Mouse (Mus musculus): ENCODE measurements around the gene Zbtb8b.
"Not testable (repeated sequence)": the region's sequence is repeated elsewhere in the genome, so short reads cannot be mapped to it uniquely, and the experiment has no call there.

Gene Zbtb8b

DNA sequence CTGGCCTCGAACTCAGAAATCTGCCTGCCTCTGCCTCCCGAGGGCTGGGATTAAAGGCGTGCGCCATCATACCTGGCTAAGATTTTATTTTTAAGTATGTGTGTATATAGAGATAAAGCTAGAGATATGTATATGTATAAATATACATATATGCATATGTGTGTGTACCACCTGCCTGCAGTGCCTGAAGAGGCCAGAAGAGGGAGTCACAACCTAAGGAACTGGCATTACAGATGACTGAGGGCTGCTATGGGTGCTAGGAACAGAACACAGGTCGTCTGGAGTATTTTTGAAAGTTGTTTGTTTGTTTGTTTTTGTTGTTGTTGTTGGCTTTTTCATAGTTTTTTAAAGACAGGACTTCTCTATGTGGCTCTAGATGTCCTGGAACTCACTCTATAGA, 24.8 kb downstream of the Zbtb8b start:
- DNase-seq (ENCODE audit: low spot score), result no peak

DNA sequence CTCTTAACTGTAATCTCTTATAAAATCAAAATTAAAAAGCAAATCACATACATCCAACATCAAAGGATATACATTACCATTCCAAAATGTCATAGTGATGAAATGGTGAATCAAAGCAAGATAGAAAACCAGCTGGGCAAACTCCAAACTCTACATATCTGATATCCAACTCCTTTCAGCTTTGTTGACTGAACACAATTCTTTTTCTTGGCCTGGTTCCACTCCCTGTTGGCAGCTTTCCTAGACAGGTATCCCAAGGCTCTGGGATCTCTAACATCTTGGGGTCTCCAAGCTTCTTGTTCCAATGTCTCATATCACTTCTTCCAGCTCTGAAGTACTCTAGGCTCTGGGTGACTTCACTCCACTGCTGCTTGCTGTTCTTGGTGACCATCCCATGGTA, 29.7 kb downstream of the Zbtb8b start:
- DNase-seq (ENCODE audit: low spot score), result no peak

DNA sequence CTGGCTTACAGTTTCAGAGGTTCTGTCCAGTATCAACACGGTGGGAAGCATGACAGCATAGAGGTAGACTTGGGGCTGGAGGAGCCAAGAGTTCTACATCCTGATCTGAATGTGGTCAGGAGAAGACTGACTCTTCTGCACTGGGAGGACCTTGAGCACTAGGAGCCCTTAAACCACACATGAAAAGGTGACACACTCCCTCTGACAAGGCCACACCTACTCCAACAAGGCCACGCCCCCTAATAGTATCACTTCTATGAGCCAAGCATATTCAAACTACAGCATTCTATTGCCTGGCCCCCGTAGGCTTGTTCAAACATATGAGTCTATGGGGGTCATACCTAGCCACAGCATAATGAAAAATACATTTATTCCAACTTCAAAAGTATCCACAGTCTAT, 30.1 kb downstream of the Zbtb8b start:
- DNase-seq (ENCODE audit: low spot score), result not testable (repeated sequence)

DNA sequence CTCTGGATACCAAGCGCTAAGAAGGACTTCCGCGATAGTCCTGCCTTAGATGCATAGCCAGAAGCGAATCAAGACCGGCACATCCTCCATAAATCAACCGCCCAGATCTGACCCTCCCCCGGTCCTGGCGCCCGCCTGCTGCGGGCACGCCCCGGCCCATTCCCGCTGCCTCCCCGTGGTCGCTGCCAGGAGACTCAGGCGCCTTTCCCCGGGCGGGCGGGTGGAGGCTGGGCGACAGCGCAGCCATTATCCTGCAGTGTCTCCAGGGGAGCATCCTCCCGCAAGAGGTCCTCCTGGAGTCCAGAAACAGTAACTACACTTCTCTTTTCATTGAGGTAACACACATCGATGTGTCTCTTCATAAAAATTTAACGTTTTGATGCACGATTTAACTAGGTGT, 34.2 kb downstream of the Zbtb8b start:
- DNase-seq (ENCODE audit: low spot score), result peak; percentile 62

DNA sequence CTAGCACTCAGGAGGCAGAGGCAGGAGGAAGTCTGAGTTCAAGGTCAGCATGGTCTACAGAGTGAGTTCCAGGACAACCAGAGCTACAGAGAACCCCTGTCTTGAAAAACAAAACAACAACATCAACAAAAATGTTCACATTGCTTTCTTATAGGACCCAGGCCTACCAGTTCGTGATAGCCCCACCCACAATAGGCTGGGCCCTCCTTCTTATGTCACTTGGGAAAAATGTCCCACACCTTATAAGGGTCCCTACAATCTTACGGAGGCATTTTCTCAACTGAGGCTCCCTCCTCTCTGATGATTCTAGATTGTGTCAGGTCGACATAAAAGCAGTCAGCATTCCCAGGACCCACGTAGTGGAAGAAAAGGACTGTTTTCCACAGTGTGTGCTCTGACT, 40.8 kb downstream of the Zbtb8b start:
- no peak for DNase-seq (ENCODE audit: low spot score)

DNA sequence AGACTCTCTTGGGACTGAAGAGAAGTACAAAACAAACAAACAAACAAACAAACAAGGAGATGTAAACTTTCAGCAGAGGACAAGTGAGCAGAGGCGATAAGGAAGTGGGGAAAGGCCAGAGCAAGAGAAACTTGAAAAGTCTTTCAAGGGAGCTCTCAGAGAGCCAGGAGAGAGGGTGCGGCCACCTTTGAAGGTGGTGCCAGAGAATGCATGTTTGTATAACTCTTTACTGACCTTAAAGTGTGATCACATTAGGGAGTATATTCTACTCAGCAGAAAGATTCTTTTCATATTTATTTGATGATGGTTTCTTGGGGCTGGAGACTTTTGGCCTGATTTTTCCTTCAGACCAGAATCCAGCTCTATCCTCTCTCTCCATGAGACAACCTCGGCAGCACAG, 43.7 kb downstream of the Zbtb8b start:
- no peak for DNase-seq (ENCODE audit: low spot score)

DNA sequence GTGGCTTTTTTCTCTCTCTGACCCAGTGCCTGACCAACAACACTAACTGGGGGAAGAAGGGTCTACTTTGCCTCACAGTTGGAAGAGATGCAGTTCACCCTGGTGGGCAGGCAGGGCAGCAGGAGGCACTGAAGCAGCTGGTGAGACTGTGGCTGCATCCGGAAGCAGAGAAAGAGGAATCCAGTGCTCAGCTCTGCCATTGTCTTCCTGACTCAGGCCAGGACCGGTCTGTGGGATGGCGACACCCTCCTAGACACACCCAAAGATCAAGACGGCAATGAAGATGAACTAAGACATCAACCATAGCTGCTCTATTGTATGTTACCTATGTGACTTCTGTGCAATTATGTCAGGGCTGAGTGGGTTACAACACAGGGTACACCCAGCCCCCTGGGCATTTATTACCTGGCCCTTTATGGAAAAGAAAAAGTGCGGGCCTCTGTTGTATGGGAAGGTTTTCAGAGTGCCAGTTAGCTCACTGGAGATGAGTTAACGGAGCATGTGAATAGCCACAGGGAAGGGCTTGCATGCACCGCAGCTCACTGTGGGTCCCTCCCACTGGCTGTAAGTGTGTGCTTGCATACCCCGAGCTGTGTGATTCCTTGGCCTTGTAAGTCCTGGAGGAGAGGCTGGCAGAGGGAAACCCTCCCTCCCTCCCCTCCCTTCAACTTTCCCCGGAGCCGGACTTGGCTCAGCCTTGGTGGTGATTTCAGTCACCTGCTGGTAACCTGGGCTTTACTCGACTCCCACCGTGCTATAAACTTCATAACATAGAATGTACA, 46.4 kb downstream of the Zbtb8b start:
- no peak for DNase-seq (ENCODE audit: low spot score)

DNA sequence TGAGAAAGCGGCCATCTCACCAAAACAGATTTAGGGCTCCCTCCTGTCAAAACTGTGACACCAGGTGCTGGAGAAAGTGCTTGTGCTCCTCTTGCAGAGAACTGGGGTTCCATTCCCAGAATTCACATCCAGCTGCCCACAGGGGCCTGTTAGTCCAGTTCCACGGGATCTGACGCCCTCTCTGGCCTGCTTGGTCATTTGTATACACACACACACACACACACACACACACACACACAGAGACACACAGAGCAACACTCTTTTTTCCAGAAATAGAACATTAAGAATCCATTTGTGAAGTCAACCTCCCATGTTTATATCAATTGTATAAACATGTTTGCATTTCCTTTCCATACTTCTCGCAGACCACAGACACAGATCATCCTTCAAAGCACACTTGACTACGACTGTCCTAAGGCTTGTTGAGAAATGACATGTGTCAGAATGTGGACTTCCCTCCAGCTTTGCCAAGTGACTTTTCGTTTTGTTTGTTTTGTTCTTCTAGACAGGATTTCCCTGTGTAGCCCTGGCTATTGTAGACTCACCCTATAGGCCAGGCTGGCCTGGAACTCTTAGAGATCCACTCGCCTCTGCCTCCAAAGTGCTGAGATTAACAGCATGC, 49.6 kb downstream of the Zbtb8b start:
- DNase-seq (ENCODE audit: low spot score), result no peak

DNA sequence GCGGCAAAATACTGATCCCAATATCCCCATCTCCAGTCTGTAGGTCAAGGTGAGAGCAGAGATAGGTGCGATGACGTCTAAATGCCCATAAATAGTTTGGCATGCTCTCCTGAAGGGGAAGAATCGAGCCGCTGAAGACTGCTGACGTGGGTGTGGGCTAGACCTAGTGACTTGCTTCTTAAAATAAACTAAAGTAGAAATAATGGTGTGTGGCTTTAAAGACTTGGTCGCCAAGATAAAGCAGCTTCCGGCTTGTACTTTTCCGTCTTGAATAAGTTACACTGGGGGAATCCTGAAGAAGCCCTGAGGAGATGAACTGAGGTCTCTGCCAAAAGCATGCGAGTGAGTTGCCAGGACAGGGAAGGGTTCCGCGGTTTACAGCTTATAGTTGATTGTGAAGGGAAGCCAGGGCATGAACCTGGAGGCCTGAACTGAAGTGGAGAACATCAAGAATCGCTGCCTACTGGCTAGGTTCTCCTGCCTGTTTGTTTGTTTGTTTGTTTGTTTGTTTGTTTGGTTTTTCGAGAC, 50.4 kb downstream of the Zbtb8b start:
- DNase-seq (ENCODE audit: low spot score), result no peak

DNA sequence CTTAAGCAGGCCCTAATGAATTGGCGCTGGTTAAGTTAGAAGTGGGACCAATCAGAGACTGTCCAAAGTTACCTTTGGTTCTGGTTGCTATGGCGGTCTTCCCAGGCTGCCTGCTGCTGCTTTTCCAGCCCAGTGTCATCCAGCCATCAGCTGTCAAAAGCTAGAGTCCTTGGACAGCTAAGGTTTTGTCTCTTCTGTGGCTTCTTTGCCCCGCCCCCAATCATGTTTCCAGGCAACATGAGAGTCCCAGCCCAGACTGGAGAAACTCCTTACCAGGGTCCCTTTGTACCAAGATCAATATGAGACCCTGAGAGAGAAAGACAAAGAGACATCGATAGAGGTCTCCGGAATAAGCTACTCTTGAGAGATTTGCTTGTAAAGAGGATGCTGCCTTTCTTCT, 52.2 kb downstream of the Zbtb8b start:
- DNase-seq (ENCODE audit: low spot score), result no peak

DNA sequence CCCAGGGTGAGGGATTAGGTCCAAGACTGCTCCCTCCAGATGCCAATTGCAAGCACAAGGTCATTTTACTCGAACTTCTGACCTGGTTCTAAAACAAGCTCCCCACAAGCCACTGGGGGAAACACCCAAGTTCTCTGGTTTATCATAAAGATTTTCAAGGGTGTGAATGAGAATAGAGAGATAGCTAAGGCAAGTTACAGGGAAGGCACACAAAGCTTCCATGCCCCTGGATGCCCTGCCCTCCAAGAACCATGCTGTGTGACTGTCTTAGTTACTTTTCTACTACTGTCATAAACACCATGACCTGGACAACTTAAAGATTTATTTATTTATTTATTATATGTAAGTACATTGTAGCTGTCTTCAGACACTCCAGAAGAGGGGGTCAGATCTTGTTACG, 53.7 kb downstream of the Zbtb8b start:
- no peak for DNase-seq (ENCODE audit: low spot score)

DNA sequence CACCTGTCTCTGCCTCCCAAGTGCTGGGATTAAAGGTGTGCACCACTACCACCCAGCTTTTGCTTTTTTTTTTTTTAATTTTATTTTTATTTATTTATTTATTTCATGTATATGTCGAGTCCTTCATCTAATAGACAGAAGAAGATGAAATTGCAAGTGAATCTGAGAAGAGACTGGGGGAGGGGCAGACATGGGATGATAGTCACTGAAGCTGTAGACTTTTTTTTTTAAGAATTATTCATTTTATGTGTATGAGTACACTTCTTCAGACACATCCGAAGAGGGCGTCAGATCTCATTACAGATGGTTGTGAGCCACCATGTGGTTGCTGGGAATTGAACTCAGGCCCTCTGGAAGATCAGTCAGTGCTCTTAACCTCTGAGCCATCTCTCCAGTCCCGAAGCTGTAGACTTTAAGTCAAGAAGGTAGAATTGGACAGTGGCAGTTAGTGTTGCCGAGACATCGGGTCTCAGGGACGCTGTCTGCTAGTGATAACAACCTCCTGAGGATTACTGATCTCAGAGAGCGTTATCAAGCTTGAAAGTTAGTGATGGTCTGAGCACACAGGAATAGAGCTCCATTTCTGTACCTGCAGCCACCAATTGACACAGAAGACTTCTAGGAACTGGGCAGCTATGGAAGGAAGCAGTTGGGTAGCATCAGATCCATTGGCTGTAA, 54.2 kb downstream of the Zbtb8b start:
- no peak for DNase-seq (ENCODE audit: low spot score)

DNA sequence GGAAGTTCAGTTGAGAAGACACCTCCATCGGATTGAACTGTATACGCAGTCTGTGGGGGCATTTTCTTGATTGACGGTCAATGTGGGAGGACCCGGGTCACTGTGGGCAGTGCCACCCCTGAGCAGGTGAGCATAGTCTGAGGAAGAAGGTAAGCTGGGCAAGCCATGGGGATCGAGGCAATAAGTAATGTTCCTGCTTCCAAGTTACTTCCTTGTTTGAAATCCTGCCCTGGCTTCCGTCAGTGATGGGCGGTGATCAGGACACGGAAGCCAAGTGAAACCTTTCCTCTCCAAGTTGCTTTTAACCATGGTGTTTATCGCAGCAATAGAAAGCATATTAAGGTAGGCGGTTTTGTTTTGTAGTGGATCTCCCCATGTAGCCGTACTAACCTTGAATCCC, 55.0 kb downstream of the Zbtb8b start:
- no peak for DNase-seq (ENCODE audit: low spot score)

DNA sequence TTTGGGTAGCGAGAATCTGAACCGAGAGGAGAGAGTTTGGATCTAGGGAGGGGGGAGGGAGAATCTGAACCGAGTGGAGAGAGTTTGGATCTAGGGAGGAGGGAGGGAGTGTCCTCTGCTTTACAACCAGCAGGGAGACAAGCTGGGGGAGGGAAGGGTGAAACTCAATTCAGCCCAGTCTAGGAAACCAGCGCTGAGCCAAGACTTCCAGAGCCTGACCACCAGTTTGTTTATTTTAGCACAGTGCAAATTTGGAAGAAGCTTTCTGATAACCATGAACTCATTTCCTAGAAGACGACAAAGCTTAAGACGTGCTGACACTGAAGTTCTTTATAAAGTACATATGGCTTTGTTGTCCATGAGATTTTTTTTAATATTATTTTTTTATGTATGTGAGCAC, 56.2 kb downstream of the Zbtb8b start:
- DNase-seq (ENCODE audit: low spot score), result no peak

DNA sequence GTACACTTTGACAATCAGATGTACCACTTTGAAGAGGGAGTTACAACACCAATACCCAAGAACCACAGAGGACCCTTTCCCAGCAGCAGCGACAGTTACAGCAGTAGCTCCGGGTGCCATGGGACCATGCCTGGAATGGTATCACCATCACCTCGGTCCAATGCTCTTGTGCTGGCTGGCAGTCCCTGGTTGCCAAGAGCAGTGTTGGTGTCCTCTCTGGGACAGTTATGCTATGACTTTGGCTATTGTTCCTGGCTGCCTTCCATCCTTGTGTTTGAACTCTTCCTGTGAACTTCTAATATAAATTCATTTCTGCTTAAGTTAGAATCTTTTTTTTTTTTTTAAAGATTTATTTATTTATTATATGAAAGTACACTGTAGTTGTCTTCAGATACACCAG, 57.1 kb downstream of the Zbtb8b start:
- no peak for DNase-seq (ENCODE audit: low spot score)

DNA sequence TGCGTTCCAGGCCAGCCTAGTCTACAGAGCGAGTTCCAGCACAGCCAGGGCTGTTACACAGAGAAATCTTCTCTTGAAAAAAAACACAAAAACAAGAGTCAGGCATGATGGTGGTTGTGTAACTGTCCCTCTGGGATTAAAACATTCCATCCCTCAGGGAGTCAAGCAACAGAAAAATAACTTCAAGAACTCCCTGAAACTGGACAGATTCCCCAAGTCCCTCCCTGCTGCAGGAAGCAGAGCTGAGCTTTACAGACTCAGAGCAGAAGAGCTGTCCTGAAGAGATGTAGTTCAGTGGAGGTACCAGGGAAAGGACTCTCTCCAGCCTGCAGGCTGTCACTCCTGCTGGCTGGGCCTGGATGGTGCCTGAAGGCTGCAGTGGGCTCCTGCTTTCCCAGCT, 58.2 kb downstream of the Zbtb8b start:
- DNase-seq (ENCODE audit: low spot score), result no peak

DNA sequence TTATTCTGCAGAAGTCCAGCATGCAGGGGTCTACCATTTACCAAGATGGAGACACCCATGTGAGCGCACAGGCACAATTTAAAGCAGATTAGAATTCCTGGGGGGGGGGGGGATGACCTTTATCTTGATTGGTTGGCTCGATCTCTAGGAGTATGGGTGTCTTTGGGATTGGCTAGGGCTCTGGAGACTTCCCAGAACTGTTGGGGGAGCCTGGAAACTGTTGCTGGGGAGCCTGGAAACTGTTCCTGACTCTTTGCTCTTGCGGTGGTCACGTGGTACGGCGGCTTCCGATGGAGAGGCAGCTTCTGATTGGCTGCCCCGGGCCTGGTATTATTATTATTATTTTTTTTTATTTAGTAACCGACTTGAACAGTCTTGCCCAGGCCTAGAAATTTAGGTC, 58.6 kb downstream of the Zbtb8b start:
- DNase-seq (ENCODE audit: low spot score), result no peak

DNA sequence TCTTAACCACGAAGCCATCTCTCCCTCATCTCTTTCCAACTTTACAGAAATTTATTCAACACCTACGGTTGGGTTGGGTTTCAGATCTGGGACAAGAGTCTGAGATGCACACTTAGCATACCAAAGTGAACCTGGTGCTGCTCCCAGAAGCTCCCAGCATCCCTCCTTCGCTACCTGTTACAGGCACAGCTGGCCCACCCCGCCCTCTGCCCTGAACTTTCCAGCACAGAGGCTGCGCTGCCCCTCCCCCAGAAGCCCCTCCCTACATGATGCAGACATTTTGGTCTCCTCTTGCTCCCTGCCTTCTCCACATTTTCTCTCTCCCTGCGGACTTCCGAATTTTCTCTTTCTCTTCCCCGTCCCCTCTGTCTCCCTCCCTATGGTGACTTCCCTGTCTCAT, 59.5 kb downstream of the Zbtb8b start:
- DNase-seq (ENCODE audit: low spot score), result no peak

DNA sequence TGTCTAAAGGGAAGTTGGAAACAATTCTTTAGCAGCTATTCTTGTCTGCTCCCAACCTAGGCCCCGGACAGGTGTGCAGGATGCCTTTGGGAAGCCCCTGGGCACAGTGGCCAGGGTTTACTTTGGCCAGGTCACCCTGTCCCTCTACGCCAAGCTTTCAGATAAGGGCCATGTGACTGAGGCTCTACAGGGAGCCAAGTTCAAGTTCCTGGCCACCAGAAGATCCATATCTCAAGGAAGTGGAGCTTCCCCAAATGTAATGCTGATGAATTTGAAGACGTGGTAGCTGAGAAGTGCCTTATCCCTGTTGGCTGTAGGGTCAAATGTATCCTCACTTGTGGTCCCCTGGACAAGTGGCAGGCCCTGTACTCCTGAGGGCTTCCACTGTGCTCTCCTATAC, 60.8 kb downstream of the Zbtb8b start:
- DNase-seq (ENCODE audit: low spot score), result no peak

DNA sequence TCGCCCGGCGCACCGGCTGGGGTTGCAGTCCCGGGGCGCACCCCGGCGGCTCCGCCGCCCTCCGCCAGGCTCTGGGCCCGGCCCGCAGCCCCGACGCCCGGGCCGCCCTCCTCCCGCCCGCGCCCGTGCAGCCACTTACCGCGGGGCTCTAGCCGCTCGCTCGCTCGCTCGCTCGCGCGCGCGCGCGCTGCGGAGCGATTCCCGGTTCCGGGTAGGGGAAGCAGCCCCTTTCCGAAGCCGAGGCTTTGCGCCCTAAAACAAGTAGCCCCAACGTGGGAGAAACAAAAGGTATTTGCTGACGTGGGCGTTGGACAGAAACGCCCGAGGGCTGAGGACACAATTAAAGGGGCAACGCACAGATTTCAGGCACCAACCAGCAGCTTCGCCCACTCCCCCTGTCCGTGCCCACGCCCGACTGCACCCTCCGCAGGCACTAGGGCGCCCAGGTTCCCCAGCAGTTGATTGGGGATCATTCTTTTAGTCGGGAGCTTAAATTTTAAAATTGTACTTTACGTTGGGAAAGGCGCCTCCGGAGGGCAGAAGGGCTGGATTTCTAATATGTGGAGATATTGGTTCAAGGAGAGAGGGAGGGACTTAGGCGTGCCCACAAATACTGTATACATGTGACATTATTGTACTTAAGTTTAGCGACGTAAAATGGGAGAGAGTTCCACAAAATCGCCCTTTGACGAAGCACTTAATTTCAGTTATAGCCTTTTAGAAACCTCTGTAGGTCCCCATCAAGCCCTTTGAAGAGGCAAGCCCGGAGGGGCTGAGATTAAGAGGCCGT, 62.9 kb downstream of the Zbtb8b start, which contains the start of gene Zbtb8a:
TSS of gene Zbtb8a (minus strand) at position 516 of the 790 bp plus-strand sequence.
- no peak for DNase-seq (ENCODE audit: low spot score)

DNA sequence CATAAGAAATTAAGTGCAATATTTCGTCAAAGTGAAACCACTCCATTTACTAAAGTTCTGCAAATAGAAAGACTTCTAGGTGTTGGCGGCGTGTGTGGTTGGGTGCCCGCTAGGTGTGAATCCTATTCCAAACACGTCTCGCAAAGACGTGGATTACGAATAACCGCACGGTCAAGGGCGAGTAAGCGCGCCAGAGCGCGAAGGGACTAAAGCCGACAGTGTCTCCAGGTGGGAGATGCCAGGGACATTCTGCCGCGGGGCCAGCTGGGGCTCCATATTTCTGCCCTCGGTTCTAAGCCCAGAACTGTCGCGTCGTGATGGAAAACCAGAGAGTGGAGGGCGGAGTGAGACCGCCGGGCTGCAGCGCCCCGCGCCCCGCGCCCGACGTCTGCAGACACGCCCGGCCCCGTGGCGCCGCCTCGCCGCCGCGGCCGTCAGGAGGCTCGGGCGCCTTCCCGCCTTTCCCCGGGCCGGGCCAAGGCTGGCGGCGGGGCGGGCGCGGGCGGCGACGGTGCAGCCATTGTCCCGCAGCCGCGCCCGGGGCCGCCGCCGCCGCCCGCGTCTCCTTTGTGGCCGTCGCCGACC, 63.6 kb downstream of the Zbtb8b start:
- no peak for DNase-seq (ENCODE audit: low spot score)

DNA sequence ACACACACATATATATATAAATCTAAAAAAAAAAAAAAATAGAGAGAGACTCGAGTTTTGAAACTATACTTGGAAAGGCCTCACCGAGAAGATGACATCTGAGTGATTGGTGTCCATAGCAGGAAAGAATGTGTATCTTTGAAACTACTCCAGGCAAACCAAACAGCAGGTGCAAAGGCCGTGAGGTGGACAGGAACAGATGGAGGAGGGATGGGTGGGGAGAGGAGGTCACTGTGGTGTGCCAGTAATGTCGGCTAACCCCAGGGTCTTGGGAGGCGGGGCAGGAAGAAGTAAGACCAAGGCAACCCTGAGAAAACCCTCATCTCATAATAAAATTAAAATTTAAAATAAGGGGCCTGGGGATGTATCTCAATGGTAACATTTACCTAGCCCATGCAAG, 64.8 kb downstream of the Zbtb8b start:
- DNase-seq (ENCODE audit: low spot score), result no peak
